Mouse (Mus musculus) embryonic facial prominence, embryonic 10.5 days (tissue): Measurements from ENCODE around the gene Nelfb. TPM values are rescaled to one million over a fixed set of nuclear protein-coding genes. Genes with fewer than 3 reads are reported as not detected.
A peak's percentile ranks its signal among the peaks of the same experiment; 100 is the strongest.

ENCODE experiments used
- DNase-seq: peaks from one replicate; pipeline ENCODE4 v3.0.0-alpha.2; 2017; ENCODE audit warnings: low spot score
- H3K27ac ChIP-seq: fragments of 300-500 bp; sonication (generic); replicated peaks from 2 replicates; pipeline ENCODE4 v1.5.1; 2016; ENCODE audit warnings: mild to moderate bottlenecking
- H3K27me3 ChIP-seq: fragments of 300-500 bp; sonication (generic); replicated peaks from 2 replicates; pipeline ENCODE4 v1.6.1; 2016; ENCODE audit warnings: low read depth, mild to moderate bottlenecking; ENCODE audit not compliant: poor library complexity, severe bottlenecking
- H3K36me3 ChIP-seq: fragments of 300-500 bp; sonication (generic); replicated peaks from 2 replicates; pipeline ENCODE4 v1.6.1; 2016; ENCODE audit warnings: mild to moderate bottlenecking, moderate library complexity
- H3K4me1 ChIP-seq: fragments of 300-500 bp; sonication (generic); 2 replicates; pipeline ENCODE4 v1.6.1; 2016
- H3K4me3 ChIP-seq: fragments of 300-500 bp; sonication (generic); 2 replicates; pipeline ENCODE4 v1.5.1; 2016; ENCODE audit warnings: mild to moderate bottlenecking, moderate library complexity
- H3K9me3 ChIP-seq: fragments of 300-500 bp; sonication (generic); 2 replicates; pipeline ENCODE4 v1.6.1; 2016; ENCODE audit warnings: mild to moderate bottlenecking
- WGBS: fragments of 180-500 bp; shearing (Covaris S2); methylation state at CpG from one replicate; pipeline ENCODE4 v1.1.7; 2016; 5-methylcytosine and 5-hydroxymethylcytosine counted together
- polyA plus RNA-seq: library from polyadenylated mRNA; unstranded; fragments of >200 nt; fragmentation: Nextera tagmentation; extraction: Ambion mirVana; gene quantifications from 2 replicates; pipeline ENCODE4 v1.2.1, GENCODE M21; 2016

The Nelfb gene
- polyA plus RNA-seq, 1 experiment from 2014 or later = 124 TPM

DNA sequence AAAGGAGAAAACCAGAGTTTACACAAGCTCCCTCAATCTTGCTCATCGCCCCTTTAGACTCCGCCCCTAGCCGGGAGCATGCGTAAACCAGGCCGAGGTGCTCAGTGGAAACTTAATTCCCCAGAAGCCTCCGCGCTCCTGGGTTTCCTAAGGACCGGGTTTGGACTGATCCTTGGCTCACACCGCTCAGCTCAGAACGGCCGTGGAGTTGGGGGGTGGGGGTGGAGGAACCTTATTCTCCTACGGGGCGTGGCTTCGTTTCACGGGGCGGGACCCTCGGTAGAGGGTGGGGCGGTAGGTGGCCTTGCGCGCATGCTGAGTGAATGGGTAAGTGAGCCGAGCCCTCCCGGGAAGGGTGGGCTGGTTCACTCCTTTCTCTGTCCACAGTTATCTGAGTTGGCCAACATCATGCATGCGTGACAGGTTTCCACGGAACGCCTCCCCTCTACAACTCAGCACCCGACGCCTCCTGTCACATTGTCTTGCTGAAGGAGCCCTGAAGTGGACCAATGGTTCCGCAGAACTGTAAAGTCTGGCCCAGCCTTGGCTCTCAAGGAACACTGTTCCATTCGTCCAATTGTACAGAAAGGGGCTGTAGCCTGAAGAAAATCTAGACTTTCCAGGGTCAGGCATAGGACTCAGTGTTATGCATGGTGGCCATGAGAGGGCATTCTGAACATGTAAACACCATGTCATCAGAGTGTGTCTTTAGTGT lies 29.6 kb upstream of the Nelfb start:
- peaks cover 11% of the 10 kb centered on the region for H3K36me3 ChIP-seq
- peak overlapping the region; percentile 69 for H3K4me3 ChIP-seq
- no peaks in the 10 kb centered on the region for H3K9me3 ChIP-seq
- DNase-seq = peak; percentile 81
- peaks cover 48% of the 10 kb centered on the region for H3K27me3 ChIP-seq
- WGBS = 1% methylated on average over 29 of the region's 29 CpGs
- H3K27ac ChIP-seq = peak overlapping the region; percentile 70; the same call in 1 of the 2 replicates
- H3K4me1 ChIP-seq = peaks cover 38% of the 10 kb centered on the region

DNA sequence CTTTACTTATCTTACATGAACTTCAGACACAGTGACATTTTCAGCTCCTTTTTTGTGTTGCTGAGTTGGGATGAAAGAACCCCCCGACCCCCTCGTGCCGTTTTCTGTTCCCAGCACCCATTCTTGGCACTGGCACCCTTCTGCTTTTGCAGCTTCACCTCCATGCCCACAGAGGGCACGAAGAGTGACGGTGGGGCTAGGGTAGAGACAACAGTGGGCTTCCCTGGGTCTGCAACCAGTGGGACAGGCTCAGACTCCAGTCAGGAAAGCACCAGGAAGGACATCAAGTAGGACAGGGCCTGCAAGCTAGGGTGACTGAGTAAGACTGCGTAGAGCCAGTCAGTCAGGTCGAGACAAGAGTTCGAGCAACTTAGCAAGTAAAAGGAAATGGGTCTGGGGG lies 29.0 kb upstream of the Nelfb start:
- WGBS = 48% methylated on average over 8 of the region's 8 CpGs
- no peak for DNase-seq

DNA sequence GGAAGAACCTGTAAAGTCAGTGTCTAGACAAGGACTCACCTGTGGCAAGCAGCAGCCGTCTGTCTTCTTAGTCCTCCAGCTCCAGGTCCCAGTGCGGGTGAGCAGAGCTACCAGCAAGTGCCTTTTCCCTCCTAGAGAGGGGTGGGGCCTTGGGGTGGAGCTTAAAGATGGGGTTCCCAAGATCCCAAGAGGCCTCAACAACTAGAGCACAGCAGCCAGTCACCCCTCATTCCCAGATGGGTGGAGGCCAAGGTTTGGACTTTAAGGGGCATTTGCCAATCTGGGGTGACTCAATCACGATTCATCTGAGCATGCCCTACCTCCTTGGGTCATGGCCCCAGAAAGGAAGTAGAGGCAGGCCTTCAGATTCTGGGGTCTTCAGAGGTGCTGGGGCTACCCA lies 28.5 kb upstream of the Nelfb start:
- Histone ChIP-seq H3K9me3 (no peaks in the 10 kb centered on the region), H3K27ac (no peak overlapping the region), H3K36me3 (0 out of 2 replicates have a peak, but pooled peaks cover under 1% of the 10 kb centered on the region), H3K27me3 (peaks cover 49% of the 10 kb centered on the region), H3K4me3 (peak overlapping the region; percentile 1; the same call in 1 of the 2 replicates), H3K4me1 (peaks cover 38% of the 10 kb centered on the region)
- DNase-seq = no peak
- WGBS = 86% methylated on average over 3 of the region's 3 CpGs

More for the DNA sequence above, 29.0 kb upstream of the Nelfb start:
- Histone ChIP-seq H3K36me3 (peaks cover 5% of the 10 kb centered on the region; the same call in 1 of the 2 replicates), H3K27me3 (peaks cover 48% of the 10 kb centered on the region), H3K4me1 (peaks cover 38% of the 10 kb centered on the region), H3K9me3 (no peaks in the 10 kb centered on the region), H3K4me3 (peak overlapping the region; percentile 69), H3K27ac (peak overlapping the region; percentile 70; the same call in 1 of the 2 replicates)

DNA sequence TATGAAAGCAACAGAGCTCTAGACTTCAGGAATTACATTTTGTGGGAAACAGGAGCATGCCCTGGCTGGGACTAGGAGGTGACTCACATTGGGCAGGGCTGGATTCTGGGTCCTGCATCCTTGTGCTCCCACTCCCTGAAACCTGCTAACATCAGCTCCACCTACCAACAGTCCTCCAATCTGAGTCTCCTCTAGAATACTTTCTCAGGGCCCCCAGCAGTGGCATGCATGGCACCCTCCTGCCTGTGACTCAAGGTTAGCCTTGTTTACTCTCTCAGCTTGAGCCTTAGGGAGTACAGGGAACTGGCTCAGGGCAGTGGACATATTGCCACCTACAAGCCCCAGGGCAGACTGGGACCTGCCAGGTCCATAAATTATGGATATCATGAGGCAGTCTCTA lies 26.8 kb upstream of the Nelfb start:
- peaks cover 35% of the 10 kb centered on the region for H3K4me1 ChIP-seq
- peaks cover 42% of the 10 kb centered on the region for H3K27me3 ChIP-seq
- no peaks in the 10 kb centered on the region for H3K9me3 ChIP-seq
- no peak overlapping the region for H3K27ac ChIP-seq
- H3K36me3 ChIP-seq = no peaks in the 10 kb centered on the region
- DNase-seq = no peak
- no peak overlapping the region for H3K4me3 ChIP-seq

DNA sequence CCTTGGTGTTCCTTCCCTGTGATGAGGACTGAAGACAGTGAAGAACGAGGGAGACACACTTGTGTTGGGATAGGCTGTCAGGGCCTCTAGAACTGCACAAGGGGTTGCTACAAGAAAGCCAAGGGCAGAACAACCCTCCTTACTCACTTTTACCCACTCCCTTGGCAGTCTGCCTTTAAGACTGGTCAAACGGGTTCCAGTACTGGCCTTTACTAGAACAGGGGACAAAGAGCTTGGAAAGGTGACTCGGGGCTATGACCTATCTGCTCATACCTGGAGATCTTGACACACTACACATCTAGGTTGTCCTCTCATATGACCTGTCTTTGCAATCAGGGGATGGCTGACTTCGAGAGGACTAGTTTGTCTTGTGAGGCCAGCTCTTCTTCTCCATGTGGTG lies 26.2 kb upstream of the Nelfb start:
- DNase-seq = no peak
- WGBS = 67% methylated on average over 4 of the region's 4 CpGs
- H3K4me3 ChIP-seq = no peak overlapping the region

DNA sequence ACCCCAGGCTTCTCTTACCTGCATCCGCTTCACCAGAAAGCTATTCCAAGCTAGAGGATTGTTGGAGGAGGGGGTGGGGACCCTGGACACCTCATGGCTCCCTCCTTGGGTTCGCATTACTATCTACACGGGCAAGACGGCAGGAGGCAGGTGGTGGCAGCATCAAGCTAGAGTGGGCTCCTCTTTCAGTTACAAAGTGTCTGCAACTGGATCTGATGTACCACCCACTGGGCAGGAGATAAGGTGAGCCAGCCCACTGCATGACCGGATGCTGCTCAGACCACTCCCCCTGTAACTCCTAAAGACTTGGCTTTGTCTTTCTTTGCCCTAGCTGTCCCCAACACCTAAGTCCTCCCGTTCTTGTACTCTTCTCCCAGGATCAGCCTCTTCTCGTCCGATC lies 25.3 kb upstream of the Nelfb start, which contains the start of gene Rnf224:
TSS of gene Rnf224 (minus strand) at position 174 of the 400 bp plus-strand sequence.
- DNase-seq = no peak
- Histone ChIP-seq H3K36me3 (no peaks in the 10 kb centered on the region), H3K27me3 (peaks cover 36% of the 10 kb centered on the region), H3K27ac (no peak within 1 kb of the TSS), H3K4me3 (no peak within 1 kb of the TSS), H3K4me1 (peaks cover 20% of the 10 kb centered on the region), H3K9me3 (no peaks in the 10 kb centered on the region)
- WGBS = 32% methylated on average over 8 of the region's 8 CpGs

More for the DNA sequence above, 26.2 kb upstream of the Nelfb start:
- Histone ChIP-seq H3K27ac (no peak overlapping the region), H3K36me3 (no peaks in the 10 kb centered on the region), H3K4me1 (peaks cover 29% of the 10 kb centered on the region), H3K27me3 (peaks cover 36% of the 10 kb centered on the region), H3K9me3 (no peaks in the 10 kb centered on the region)

DNA sequence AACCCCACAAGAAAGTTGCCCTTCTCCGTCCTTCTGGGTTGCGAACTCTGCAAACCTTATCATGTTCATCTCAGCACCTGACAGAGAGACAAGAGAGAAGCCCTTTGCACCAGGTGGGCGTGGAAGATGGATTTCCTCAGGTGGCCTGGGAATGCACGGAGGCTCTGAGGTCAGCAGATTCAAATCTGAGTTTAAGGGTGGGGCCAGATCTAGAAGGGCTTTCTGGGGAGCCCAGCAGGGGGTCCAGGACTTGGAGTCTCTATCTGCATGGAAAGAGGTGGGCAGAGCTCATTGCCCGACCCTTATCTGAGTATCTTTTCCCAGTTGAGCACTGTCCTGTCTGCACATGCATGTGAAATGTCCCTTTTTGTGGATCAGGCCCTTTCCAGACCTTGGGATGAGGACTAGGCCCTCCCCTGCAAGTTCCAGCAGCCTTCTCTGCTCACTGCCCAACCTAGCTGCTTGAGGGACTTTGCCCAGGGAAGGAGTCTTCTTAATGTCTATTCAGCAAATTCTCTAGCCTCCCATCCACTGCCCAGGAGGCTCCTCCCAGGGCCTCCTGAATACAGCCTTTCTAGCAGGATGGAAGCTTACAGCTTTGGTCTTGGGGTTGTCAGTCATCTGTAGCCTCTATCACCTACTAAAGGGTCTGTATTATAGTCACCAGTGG lies 23.4 kb upstream of the Nelfb start:
- peaks cover 5% of the 10 kb centered on the region; the same call in 1 of the 2 replicates for H3K4me1 ChIP-seq
- no peak overlapping the region for H3K27ac ChIP-seq
- DNase-seq = no peak
- WGBS = 73% methylated on average over 5 of the region's 5 CpGs
- H3K4me3 ChIP-seq = no peak overlapping the region
- H3K9me3 ChIP-seq = no peaks in the 10 kb centered on the region
- no peaks in the 10 kb centered on the region for H3K36me3 ChIP-seq
- peaks cover 39% of the 10 kb centered on the region for H3K27me3 ChIP-seq

DNA sequence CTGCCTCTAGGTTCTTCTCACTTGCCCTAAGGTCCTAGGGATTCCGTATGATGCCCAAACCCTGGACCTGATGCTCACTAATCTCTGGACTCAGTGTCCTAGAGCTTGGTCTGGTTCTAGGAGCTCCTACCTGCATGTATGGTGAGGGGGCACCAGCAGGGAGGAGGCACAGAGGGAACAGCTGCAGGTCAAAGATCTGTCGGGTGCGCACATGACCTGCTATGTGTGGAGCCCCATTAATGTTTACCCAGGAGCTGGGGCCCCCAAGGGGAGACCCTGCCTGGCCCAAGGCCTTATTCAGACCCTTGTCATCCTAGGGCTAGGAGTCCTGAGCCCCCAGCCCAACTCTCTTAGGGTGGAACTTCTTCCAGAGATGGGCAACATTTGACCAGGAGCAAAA lies 22.8 kb upstream of the Nelfb start, which contains the start of gene Slc34a3:
TSS of gene Slc34a3 (minus strand) at position 315 of the 400 bp plus-strand sequence.
- no peak for DNase-seq
- Histone ChIP-seq H3K36me3 (no peaks in the 10 kb centered on the region), H3K4me1 (peaks cover 6% of the 10 kb centered on the region), H3K27ac (no peak within 1 kb of the TSS), H3K9me3 (no peaks in the 10 kb centered on the region), H3K27me3 (peaks cover 35% of the 10 kb centered on the region), H3K4me3 (no peak within 1 kb of the TSS)
- 86% methylated on average over 3 of the region's 3 CpGs for WGBS

DNA sequence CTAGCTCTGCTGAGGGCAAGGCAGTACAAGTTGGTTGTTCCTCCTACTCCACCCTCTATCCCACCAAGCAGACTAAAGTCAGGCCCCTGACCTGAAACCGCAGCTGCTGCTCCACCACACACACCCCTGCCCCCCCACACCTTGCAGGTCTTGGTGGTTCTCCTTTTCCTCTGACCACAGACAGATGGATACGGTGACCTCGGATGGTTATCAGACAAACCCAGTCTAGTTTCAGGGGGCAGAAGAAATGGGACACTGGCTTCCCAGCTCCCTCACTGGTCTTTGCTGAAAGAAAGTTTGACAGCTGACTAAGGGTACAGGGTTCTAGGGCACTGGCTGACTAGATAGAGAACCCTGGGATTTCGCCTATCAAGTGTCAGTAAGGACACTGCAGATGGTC lies 22.1 kb upstream of the Nelfb start:
- Histone ChIP-seq H3K9me3 (no peaks in the 10 kb centered on the region), H3K36me3 (no peaks in the 10 kb centered on the region), H3K4me1 (peaks cover 13% of the 10 kb centered on the region), H3K27ac (no peak overlapping the region), H3K27me3 (peaks cover 31% of the 10 kb centered on the region), H3K4me3 (no peak overlapping the region)
- DNase-seq = no peak
- 84% methylated on average over 4 of the region's 4 CpGs for WGBS

DNA sequence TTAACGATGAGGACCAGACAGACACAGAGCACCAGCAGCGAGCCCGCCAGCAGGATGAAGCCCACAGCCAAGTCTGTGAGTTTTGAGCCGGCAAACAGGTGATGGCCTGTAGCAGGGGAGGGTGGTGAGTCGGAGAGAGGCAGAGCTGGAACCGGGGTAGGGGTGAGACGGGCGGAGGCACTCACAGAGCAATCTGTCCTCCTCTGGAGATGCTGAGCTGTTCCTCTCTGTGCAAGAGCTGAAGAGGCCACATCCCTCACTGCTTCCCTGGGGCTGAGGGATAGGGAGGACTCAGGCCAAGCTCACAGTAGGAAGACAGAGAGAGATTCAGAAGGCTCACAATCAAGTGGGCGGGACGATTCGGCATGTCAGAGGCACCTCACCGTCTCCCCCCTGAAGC lies 19.7 kb upstream of the Nelfb start:
- H3K4me1 ChIP-seq = peaks cover 12% of the 10 kb centered on the region
- no peaks in the 10 kb centered on the region for H3K36me3 ChIP-seq
- peaks cover 31% of the 10 kb centered on the region for H3K27me3 ChIP-seq
- WGBS = 53% methylated on average over 12 of the region's 12 CpGs
- H3K9me3 ChIP-seq = no peaks in the 10 kb centered on the region
- DNase-seq = no peak
- no peak overlapping the region for H3K4me3 ChIP-seq
- no peak overlapping the region for H3K27ac ChIP-seq

DNA sequence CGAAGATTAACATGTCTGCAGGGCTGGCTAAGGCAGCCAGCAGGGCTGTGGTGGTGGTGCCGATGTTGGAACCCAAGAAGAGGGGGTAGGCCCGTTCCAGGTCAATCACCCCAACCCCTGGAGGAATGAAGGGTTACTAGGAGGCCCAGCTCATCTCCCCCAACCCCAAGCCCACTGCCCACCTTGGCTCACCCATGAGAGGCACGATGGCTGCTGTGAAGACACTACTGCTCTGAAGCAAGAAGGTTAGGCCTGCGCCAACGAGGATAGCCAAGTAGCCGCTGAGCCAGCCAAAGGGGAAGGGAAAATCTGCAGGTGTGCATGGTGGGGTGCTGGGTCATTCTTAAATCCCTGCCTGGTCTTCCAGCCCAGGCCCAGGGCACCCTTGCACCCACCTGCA lies 19.3 kb upstream of the Nelfb start:
- H3K4me3 ChIP-seq = no peak overlapping the region
- H3K9me3 ChIP-seq = no peaks in the 10 kb centered on the region
- no peak for DNase-seq
- no peaks in the 10 kb centered on the region for H3K36me3 ChIP-seq
- 89% methylated on average over 7 of the region's 7 CpGs for WGBS
- H3K4me1 ChIP-seq = peaks cover 17% of the 10 kb centered on the region
- peaks cover 31% of the 10 kb centered on the region for H3K27me3 ChIP-seq
- H3K27ac ChIP-seq = no peak overlapping the region

DNA sequence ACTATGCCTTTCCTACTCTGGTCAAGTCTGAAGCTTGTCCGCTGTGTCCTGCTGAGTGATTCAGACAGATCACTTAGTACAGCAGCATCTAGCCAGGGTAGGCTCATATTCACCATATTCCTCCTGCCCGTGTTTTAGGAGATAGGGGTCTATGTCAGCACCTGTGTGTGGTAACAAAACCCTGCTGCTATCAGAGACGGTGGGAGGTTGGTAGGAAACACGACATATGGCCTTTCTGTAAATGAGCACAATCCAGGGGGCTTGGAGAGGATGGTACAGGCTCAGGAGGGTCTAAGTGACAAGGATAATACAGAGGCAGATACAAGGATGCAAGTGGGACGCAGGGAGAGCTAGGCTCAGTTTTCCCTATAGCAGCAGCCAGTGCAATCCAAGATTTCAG lies 18.3 kb upstream of the Nelfb start:
- WGBS = 78% methylated on average over 5 of the region's 5 CpGs
- no peak overlapping the region for H3K4me3 ChIP-seq
- peaks cover 21% of the 10 kb centered on the region for H3K4me1 ChIP-seq
- H3K27me3 ChIP-seq = peaks cover 28% of the 10 kb centered on the region
- no peak overlapping the region for H3K27ac ChIP-seq
- no peak for DNase-seq
- H3K36me3 ChIP-seq = no peaks in the 10 kb centered on the region
- H3K9me3 ChIP-seq = no peaks in the 10 kb centered on the region
